Mouse (Mus musculus): ENCODE results near the gene Zfp865. TPM values are rescaled to one million over a fixed set of nuclear protein-coding genes. Genes with fewer than 3 reads are reported as not detected.

Gene Zfp865
- total and polyA plus RNA-seq, 3 experiments, result 4.0 to 21.0 (median 12.3) TPM

DNA sequence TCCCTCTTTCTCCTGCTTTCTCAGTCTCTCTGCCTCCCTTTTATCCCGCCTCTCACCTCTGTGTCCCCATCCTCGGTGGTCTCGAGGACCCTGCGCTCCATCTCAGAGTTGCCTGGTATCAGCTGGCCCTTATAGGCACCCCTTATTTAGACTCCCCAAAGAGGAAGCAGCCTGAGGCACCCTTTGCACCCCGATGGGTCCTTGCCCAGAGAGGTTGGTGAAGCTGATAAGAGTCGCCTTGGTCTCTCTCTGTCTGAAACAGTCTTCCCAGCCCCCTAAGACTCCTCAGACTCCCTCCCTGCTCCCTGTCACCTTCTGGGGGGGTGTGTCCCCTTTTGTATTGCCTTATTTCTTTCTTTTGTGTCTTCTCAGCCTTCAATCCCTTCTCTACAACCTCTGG, 49.1 kb upstream of the Zfp865 start, which contains the start of gene Sbk3:
Gene Sbk3 (minus strand): TSS at position 101 of the 400 bp plus-strand sequence.
- H3K36me3 ChIP-seq (replicated peaks in 1 of 2; ENCODE audit: control insufficient read depth in 1 of 2, insufficient read depth in 1 of 2, low read length in 1 of 2), result no peaks in the 10 kb centered on the region
- TF ChIP-seq ZKSCAN1 (IDR thresholded peaks at IDR 0.05; ENCODE audit: borderline replicate concordance, low read depth, low read length) (no peak), JUND (conservative IDR thresholded peaks at IDR 0.05; ENCODE audit: low read depth, low read length) (no peak), MAZ (IDR thresholded peaks at IDR 0.05; ENCODE audit: low read depth, low read length) (no peak), IRF4 (IDR thresholded peaks at IDR 0.05; ENCODE audit: low read depth, low read length) (no peak), TBP (conservative IDR thresholded peaks at IDR 0.05; ENCODE audit: low read depth, low read length) (no peak), MYC (IDR thresholded peaks at IDR 0.05; ENCODE audit: low read depth, low read length) (no peak), CHD1 (IDR thresholded peaks at IDR 0.05; ENCODE audit: low read depth, low read length) (no peak), KAT2A (IDR thresholded peaks at IDR 0.05; ENCODE audit: insufficient replicate concordance, low read length) (no peak), GABPA (IDR thresholded peaks at IDR 0.05; ENCODE audit: insufficient replicate concordance, low read depth, low read length) (no peak), MEF2A (IDR thresholded peaks at IDR 0.05; ENCODE audit: borderline replicate concordance, low read depth, low read length) (no peak), JUN (IDR thresholded peaks at IDR 0.05; ENCODE audit: insufficient read depth, low read depth, low read length) (no peak), CTCF (conservative IDR thresholded peaks at IDR 0.05 in 1 of 2, IDR thresholded peaks at IDR 0.05 in 1 of 2; ENCODE audit: low read depth in 2 of 2, low read length in 2 of 2) (no peak), ZNF384 (IDR thresholded peaks at IDR 0.05; ENCODE audit: low read depth, low read length) (no peak), CHD2 (IDR thresholded peaks at IDR 0.05; ENCODE audit: low read length) (no peak), HCFC1 (IDR thresholded peaks at IDR 0.05; ENCODE audit: low read depth, low read length) (no peak), POLR2A (IDR thresholded peaks at IDR 0.05; ENCODE audit: low read depth, low read length) (no peak)
- no peak within 1 kb of the TSS for H3K4me3 ChIP-seq (replicated peaks in 1 of 3; ENCODE audit: low read depth in 2 of 3, low read length in 2 of 3, poor library complexity in 1 of 3)
- H3K9me3 ChIP-seq (replicated peaks; ENCODE audit: low read length), result no peaks in the 10 kb centered on the region
- H3K4me1 ChIP-seq (ENCODE audit: control insufficient read depth in 1 of 2, insufficient read depth in 2 of 2), result 0 out of 4 replicates have a peak, but pooled peaks cover 2 to 6% of the 10 kb centered on the region in 2 experiments
- dilution Hi-C loops (cut with MboI; ENCODE audit: extremely low pct_ligation_motif_present, extremely low pct_unique_long_range_greater_than_20kb, low sequenced_read_pairs) (no loop called here), in situ Hi-C loops (cut with MboI; ENCODE audit: low pct_ligation_motif_present, low pct_unique_long_range_greater_than_20kb, low sequenced_read_pairs) (no loop called here)
- H3K27ac ChIP-seq (ENCODE audit: insufficient read depth, low read depth), result no peak within 1 kb of the TSS
- no peaks in the 10 kb centered on the region for H3K79me2 ChIP-seq (replicated peaks; ENCODE audit: control insufficient read depth, extremely low read depth, insufficient read depth, poor library complexity, severe bottlenecking)
- no peak within 1 kb of the TSS for H3K4me2 ChIP-seq (ENCODE audit: insufficient read depth, low read depth, poor library complexity, severe bottlenecking)
- no peak for DNase-seq (ENCODE audit: extremely low read depth)
- no peak within 1 kb of the TSS for H3K9ac ChIP-seq (ENCODE audit: insufficient read depth, low read depth)
- peaks cover 68% of the 10 kb centered on the region for H3K27me3 ChIP-seq (replicated peaks)

DNA sequence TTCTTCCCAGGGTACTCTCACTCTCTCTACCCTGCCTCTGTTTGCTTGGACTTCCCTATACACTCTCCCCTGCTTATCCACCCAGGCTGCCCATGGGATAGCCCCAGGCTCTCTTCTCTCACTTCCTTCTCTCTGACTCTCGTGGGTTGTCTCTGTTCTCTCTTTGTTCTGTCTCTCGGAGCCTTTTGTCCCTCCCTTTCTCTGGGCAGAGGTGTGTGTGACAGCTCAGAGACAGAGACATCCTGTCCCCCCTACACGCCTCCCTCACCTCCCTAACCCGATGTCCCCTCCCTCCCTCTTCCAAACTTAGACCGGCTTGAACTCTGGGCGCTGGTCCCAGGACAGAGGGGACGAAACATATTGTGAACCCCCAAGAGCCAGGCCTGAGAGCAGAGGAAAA, 48.5 kb upstream of the Zfp865 start:
- no peak overlapping the region for H3K4me2 ChIP-seq (ENCODE audit: insufficient read depth, low read depth, poor library complexity, severe bottlenecking)
- no peaks in the 10 kb centered on the region for H3K36me3 ChIP-seq (replicated peaks in 1 of 2; ENCODE audit: control insufficient read depth in 1 of 2, insufficient read depth in 1 of 2, low read length in 1 of 2)
- H3K27ac ChIP-seq (ENCODE audit: insufficient read depth, low read depth), result no peak overlapping the region
- no peak overlapping the region for H3K9ac ChIP-seq (ENCODE audit: insufficient read depth, low read depth)
- peaks cover 4% of the 10 kb centered on the region for H3K9me3 ChIP-seq (replicated peaks; ENCODE audit: low read length)
- no peaks in the 10 kb centered on the region for H3K79me2 ChIP-seq (replicated peaks; ENCODE audit: control insufficient read depth, extremely low read depth, insufficient read depth, poor library complexity, severe bottlenecking)
- in situ Hi-C loops (cut with MboI; ENCODE audit: low pct_ligation_motif_present, low pct_unique_long_range_greater_than_20kb, low sequenced_read_pairs) (no loop called here), dilution Hi-C loops (cut with MboI; ENCODE audit: extremely low pct_ligation_motif_present, extremely low pct_unique_long_range_greater_than_20kb, low sequenced_read_pairs) (no loop called here)
- peaks cover 68% of the 10 kb centered on the region for H3K27me3 ChIP-seq (replicated peaks)
- H3K4me3 ChIP-seq (replicated peaks in 1 of 3; ENCODE audit: low read depth in 2 of 3, low read length in 2 of 3, poor library complexity in 1 of 3), result no peak overlapping the region
- no peak for TF ChIP-seq ZNF384 (IDR thresholded peaks at IDR 0.05; ENCODE audit: low read depth, low read length)
- 0 out of 4 replicates have a peak, but pooled peaks cover 2 to 6% of the 10 kb centered on the region in 2 experiments for H3K4me1 ChIP-seq (ENCODE audit: control insufficient read depth in 1 of 2, insufficient read depth in 2 of 2)
- no peak for DNase-seq (ENCODE audit: extremely low read depth)
